Mouse (Mus musculus) heart, postnatal 4 days (tissue): ENCODE data around the gene Vopp1. TPM values are rescaled to one million over a fixed set of nuclear protein-coding genes. Genes with fewer than 3 reads are reported as not detected.

Experiments
- DNase-seq: peaks from one replicate; pipeline ENCODE4 v3.0.0; 2021
- total RNA-seq, 2 experiments: library from RNA; stranded (reverse); gene quantifications; 2 replicates each; pipeline ENCODE4 v1.2.3; 2021

Vopp1 gene
- total RNA-seq, 2 experiments from 2014 or later, result 27.8 to 30.5 TPM

DNA sequence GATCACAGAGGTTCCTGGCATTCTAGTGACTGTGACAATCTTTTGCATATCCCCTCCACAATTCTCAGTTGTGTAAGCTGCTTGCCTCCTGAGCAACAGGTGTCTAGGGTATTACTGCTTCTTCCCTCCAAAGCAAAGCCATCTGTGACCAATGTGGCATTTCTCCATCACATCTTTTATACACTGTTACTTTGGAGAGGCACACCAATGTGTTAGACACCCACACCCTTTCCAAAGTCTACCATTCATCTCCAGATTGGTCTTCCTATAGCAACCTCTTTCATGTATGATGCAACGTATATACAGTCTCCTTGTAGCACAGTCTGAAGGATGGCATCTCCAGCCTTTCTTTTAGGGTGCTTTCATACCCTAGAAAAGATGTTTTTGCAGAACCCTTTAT, 42.3 kb downstream of the Vopp1 start:
- DNase-seq, result no peak

DNA sequence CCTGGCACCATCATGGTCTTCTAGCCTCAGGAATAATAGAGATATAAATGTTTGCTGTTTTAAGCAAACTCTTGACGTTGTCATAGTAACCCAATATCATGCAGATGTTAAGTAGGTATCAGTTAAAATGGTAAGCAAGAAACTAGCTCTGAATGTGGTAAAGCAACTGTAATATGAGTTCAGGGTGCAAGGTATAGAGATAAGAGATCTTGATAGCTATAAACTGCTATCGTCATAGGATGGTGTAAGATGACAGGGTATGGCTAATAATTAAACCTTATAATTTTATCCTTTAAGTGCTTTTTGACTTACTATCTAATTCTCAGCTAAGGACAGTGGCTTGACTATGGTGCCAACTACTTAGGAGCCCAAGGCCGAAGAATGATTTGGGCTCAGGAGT, 44.6 kb downstream of the Vopp1 start:
- DNase-seq, result no peak

DNA sequence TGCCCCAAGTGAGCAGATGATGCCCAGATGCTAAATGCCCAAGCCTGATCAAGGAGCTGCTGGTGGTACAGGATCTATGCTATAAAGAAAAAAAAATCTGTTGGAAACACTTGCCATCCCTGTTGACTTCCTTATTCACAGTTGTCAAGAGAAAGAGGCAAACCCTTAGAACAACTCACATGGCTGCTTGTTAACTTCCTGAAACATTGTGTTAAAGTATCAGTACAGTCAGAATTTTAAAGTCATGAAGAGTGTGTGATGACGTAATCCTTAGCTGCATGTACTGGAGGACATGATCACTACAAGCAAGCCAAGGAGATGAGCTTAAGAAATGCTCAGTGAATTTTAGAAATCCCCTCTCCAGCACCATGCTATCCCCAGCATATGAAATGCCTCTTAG, 51.2 kb downstream of the Vopp1 start:
- no peak for DNase-seq

DNA sequence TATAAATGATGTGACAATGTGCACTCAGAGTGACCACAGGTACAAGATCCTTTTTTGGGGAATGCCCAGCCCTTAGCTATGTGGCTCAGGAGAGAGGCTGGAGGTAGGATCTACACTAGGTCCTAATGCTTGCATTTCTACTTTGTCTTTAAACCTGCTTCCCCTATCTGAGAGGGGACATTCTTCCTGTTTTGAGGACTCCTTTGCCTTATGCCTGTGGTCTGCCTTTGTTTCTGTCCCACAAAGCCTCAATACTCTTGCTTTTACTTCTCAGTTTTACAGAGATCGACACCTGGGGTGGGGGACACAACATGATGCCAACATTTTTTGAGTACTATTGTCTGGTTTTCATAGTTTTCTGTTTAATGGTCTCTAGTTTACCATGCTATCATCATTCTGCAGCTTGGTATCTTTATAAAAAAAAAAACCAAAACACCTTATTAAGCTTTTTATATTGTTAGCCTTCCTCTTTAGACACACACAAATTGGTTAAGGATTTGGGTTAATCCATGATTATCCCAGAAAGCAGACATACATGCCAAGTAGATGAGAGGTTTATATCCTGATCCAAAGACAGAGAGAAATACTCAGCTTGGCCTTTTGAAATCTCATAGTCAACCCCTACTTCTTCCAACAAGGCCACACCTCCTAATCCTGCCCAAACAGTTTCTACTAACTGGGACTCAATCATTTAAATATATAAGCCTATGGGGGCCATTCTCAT, 54.3 kb downstream of the Vopp1 start:
- DNase-seq, result no peak

DNA sequence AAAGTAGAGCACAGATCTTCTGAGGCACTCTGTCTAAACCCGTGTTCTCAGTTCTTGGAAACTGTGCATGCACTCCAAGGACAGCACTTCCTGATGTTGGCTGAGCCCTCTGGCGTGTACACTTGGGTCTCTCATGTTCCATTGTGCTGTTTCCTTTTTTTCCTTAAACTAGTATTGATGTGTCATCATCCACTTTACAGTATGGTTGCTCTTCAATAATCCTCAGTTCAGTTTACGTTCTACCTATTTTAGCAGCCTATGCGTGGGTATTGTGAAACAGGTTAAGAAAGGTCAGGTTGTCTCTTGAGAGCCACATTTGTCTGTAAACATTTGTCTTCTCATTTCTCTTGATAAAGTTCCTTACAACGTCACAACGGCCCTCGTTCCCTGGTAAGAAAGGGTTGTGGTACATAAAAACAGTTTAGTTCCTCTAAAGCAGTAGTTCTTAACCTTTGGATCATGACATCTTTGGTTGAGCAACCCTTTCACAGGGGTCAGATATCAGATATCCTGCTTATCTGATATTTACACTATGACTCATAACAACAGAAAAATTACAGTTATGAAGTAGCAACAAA, 55.9 kb downstream of the Vopp1 start:
- no peak for DNase-seq

DNA sequence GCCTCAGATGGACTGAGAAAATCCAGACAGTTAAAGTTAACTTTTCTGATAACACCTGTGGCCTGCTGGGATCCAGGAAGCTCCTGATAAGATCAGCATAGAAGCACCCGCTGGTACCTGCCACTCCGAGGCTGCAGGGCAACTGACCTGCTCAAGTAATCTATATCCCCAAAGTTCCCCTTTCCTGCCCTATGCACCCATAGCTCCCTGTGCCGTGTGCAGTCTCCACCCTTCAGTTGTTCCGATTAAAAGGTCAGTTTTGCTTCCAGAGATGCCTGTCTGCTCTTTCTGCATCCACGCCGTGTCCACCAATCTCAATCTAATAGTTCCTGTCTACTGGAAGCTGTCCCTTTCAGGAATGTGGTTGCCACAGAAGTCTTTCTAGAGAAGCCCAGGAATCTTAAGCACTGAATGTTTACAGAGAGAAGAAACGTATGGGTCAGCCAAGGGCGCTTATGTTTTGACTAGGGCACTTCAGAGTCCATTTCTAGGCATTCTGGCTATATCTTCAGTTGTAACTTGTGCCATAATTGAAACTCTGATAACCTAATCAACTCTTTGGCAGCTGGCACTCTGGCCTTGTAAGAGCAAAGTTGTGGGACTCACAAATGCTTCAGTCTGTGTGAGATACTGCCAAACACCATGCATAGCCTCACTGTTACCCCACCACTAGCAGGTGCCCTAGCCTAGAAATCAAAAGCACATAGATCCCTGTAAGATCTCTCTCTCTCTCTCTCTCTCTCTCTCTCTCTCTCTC, 57.7 kb downstream of the Vopp1 start:
- no peak for DNase-seq

DNA sequence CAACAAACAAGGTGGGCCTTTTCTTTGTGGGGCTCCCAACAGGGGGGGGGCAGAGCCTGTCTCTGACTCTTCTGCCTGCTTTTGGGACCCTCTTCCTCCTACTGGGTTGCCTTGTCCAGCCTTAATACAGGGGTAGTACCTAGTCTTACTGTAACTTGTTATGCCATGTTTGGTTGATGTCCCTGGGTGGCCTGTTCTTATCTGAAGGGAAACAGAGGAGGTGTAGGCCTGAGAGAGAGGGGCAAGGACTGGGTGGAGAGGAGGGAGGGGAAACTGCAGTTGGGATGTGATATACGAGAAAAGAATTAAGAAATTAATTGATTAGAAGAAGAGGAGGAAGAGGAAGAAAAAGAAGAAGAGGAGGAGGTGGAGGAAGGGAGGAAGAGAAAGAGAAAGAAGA, 58.7 kb downstream of the Vopp1 start:
- no peak for DNase-seq

DNA sequence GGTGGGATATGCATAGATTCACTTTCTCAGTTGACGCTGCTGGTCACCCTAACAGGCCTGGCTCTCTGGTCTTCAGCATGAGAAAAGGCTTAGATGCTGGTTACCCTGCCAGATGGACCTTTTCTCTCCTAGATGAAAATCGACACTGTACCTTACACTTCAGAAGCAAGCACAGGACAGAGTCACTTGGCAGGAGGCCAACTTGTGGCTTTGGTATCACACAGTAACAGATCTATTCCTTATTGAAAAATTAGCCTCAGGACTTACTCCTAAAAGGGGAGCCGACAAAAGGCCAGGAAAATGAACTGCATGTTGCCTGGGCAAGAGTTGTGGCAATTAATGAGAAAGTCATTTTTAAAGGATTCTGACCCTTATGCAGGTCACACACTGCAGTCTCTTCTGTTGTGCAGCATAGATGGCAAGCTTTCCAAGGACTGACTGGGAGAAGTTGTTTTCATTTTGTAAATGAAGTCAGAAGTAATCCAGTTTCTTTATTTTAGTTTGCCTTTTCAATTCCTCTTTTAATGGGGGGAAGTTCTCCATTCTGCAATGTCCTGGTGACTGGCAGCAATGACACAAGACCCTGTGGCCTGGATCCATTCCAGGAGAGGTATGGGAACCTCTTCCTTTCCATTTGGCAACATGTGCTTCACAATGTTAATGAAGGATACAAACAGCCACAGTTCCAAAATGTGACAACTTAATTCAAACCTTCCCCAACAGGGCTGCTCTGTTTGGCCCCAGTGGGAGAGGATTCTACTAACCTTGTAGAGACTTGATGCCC, 59.7 kb downstream of the Vopp1 start:
- DNase-seq, result no peak

DNA sequence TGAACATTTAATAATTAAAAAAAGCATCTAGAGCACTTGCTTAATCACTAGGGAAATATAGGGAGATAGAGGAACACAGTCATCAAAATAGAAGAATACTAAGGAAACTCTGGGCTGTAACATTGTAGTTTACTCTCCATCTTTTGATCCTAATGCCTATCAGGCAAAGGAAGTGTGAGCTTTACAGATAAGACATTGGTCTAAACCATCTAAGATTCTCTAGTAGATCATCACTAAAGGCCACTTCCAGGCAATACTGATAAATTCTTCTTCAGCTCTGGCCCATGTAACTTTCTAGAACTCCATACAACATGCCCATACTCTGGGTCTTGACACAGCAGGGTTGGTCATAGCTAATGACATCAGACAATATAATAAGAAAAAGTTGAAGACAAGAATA, 61.9 kb downstream of the Vopp1 start:
- no peak for DNase-seq

DNA sequence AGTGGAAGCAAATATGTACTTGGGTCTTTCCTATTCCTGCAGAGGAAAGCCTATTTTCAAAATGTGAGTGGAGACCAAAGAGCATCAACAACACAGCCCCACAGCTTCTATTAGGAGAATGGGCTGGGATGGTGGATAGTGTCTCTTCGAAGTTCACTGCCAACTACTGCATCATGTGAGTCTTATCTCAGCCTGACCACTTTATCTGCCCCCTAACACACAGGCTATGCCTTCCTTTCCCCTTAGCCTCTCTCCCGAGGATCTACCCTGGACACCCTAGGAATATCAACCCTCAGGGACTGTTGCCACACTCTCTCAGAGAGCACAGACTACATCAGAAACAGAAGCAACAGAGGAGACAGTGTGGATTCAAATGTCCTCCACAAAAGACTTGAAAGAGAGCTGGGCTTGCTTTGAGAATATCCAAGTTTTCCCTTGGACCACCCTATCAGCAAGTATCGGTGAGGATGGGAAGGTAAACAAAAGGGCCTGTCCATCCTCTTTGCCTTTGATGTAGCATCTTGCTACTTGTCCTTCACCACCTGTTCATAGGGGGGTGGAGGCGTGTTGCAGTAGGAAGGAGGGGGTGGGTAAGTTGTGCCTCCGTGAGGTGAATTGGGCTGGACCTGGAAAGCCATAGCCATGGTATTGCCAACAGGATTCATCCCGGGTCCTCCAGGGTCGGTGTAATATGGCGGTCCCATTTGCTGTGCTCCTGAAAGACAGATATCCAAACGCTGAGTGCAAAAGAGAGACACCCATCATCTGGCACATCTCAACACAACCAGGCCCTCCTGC, 70.8 kb downstream of the Vopp1 start:
- DNase-seq, result no peak

DNA sequence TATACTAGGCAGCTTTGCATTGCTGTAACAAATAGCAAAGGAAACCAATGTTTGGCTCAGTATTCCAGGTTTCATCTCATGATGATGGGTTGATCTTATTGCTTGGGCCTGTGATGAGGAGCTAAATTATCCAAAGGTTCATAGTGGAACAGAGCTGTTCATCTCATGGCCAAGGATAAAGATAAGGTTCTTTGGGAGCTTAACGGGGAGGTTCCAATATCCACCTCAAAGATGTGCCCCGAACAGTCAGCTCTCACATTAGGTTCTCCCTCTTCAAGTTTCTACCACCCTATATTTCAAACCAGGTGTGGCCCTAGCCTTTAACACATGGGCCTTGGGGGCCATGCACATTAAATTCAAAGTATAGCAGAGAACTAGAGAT, 79.2 kb downstream of the Vopp1 start:
- DNase-seq, result no peak

DNA sequence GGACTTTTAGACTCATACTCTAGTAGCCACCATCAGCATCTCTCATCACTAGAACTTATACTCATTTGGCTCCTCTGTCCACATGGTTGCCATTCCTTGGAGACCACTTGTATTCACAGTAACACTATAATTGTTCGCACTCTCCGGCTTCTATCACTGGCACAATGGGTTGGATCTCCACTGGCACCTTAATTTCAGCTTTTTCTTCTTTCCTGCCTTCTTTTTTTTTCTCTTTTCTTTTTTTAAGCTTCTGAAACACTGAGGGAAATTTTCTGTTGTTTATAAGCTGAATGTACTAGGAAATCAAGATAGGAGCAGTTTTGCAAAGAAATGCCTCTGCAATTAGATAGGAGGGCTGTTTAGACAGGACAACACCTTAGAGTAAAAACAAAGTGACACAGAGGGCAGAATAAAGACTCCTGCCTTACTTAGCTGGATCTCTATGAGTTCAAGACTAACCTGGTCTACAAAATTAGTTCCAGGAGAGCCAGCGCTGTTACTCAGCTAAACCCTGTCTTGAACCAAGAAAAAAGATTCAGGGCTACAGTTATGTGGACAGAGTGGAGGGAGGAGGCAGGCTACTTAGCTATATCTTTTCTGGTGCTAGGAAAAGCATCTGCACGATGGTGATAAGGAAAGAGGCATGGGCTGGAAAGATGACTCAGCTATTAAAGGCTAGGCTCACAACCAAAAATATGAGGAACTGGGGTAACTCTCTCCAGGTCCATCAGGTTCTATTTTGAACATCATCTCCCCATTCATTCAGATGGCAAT, 79.8 kb downstream of the Vopp1 start:
- DNase-seq, result no peak

DNA sequence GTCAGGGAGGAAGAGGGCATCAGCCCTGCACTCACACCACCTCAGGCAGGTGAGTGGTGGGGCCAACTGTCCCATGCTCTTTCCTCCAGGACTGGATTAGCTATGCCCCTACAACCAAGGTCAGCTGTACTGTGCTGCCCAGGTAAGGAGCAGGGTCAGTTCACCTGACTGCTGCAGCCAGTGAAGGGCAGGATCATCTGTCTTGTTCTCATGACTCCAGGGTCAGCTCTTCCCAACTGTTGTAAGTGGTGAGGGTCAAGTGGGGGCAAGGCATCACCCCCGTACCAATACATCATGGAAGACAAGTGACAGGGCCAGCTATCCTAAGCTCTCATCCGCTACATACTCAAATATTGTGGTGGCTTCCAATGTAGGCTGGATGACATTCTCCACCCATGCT, 80.8 kb downstream of the Vopp1 start:
- no peak for DNase-seq

DNA sequence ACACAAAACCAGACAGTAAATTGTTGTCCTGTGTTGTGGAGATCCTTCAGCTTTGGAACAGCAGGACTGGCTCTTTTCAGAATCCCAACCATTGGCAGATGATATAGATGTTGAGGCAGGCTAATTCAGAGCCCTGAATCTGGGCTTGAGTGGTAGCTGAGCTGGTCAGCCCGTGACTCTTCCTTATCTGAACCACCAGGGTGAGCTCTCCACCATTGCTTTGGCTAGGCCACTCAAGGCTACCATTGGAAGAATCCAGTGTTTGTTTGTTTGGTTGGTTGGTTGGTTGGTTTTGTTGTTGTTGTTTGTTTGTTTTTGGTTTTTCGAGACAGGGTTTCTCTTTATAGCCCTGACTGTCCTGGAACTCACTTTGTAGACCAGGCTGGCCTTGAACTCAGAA, 81.6 kb downstream of the Vopp1 start:
- DNase-seq, result peak; percentile 12

DNA sequence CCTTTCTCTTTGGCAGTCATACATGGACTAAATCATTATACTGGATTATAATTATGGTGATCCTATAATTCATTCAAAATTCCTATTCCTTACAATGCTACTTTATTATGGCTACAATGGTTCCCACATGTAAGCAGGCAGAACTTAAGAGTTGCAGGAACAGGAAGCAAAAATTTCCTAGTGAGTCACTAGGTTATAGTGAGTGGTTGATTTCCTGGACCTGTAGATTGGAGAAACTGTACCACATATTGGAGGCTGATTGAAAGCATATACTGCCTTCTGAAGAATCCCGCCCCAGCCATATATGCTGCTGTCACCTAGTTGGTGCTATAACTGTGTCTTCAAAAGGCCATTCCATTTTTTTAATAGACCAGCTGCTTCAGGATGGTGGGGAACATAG, 82.2 kb downstream of the Vopp1 start:
- no peak for DNase-seq

DNA sequence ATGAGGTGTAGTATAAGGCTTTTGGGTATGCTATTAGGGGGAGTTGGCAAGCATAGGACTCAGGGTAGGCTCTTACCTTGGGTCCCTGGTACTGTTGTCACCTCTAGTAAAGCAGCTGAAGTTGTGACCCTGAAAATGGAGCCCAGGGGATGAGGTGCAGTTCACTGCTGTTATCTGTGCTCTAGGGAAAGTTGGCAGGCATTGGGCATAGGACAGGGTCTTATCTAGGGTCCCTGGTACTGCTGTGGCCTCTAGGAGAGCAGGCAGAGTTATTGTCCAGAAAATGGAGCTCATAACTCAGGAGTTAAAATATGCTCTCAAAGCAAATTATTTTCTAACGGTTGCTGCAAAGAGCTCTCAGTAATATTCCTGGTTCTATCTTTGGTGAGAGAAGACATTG, 103.6 kb downstream of the Vopp1 start:
- no peak for DNase-seq

DNA sequence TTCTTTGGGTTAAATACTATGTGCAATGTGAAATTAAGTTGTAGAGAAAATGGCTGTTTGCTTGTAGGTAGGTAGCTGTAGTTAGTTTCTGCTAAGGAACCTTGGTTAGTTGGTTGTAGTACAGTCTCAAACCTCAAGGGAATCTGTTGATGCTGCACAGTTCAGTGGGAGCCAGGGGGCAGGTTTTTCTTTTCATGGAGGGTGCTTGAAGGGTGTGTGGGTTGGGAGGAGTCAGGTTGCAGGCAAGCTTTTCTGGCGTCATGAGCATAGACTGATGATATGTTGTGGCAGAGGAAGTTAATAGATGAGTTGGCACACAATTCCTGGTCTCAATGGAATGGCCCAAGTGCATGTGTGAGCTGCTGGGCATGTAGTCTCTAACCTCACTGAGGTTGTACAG, 113.2 kb downstream of the Vopp1 start:
- DNase-seq, result no peak

DNA sequence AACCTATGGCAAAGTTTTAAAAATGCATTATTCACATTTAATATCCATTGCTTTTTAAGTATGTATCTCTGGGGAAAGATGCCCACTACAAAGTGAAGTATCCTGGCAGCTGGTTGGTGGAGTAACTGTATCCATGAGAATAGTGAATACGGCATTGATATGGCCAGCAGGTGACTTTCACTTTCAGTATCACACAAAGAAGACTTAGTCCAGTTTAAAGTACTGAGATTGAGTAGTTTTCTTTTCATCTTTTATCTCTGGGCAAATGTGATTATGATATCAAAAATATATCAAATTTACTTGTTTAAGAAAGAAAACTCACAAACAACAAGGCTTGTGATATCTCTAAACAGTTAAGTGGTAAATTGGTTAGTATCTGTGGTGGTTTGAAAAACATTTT, 118.2 kb downstream of the Vopp1 start:
- DNase-seq, result no peak

DNA sequence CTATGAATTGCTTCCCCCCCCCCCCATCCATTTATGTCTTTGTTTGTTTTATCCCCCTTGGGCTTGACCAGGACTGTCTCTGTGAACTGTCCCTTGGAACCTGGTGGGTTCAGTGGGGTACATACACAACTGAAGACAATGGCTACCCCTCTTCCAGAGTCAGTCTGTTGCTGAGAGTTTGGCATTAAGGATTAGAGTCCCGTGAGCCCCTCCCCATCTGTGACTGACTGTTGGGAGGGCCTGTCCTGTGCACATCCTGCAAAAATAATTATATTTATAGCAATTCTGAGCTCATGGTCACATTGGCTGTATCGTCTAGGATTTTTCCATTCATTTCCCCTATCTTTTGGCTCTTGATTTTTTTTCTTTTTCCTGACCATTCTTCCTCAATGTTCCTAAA, 121.3 kb downstream of the Vopp1 start:
- no peak for DNase-seq

DNA sequence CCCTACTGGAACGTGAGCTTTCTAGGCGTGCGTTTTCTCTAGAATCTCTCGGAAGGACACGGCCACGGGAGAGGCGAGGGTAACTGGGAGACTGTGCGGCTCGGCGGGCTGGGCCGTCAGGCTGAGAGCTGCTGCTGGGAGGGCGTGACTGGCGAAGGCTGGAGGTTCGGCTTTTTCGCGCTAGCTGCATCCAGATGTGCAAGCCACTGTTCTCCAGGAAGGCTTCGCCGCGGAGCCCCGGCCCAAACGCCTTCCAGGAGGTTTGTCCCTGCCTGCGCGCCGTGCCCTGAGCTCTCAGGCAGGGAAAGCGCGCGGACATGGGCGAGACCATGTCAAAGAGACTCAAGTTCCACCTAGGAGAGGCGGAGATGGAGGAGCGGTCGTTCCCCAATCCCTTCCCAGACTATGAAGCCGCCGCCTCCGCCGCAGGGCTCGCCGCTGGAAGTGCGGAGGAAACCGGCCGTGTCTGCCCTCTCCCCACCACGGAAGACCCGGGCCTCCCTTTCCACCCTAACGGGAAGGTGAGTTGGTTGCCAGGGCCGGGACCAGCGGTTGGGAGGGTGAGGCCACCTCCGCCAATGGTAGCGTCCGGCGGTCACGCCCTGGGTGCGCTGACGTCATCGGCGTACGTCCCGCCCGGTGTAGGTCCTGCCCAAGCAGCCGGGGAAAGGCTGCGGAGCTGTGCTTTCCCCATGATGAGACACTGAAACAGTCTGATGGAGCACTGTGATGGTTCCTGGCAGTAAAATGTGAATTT, 122.0 kb downstream of the Vopp1 start:
- peak; percentile 96 for DNase-seq

DNA sequence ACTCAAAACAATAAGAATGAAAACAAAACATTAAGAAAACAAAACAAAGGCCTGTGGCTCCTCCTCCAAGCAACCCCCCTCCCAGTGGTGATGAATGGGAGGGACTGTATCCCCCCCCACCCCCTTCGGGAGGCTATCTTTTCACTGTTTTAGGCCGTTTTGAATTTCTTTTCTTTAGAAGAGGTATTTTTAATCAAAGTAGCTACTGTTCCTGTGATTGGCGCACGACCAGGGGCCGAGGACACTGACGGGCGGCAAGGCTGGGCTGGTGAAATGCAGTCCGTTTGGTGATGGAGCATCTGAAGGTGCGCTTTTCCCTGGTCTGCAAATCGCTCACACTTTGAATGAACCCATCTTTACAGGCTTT, 122.6 kb downstream of the Vopp1 start, which contains the start of gene Lancl2:
Gene Lancl2 (plus strand): TSS at position 165 of the 367 bp plus-strand sequence.
- DNase-seq, result no peak
